Mouse (Mus musculus) cerebellum, adult 2 months (tissue): ENCODE results near the gene Paqr5.

Source experiments
- CTCF ChIP-seq: fragments of 200-500 bp; IDR thresholded peaks from 2 replicates; pipeline ENCODE4 v1.5.1; 2011; ENCODE audit warnings: low read depth, mild to moderate bottlenecking, control low read depth, low read length, moderate library complexity, borderline replicate concordance; ENCODE audit not compliant: insufficient read depth
- POLR2A ChIP-seq: fragments of 200-500 bp; IDR thresholded peaks from 2 replicates; pipeline ENCODE4 v1.6.1; 2011; ENCODE audit warnings: low read length, control low read depth, borderline replicate concordance; ENCODE audit not compliant: insufficient read depth

GRCm38 (mm10) chr9:62035806-62036205 is 9.2 kb upstream of the Paqr5 start:
- TF ChIP-seq CTCF (no peak), POLR2A (no peak)
